Mouse (Mus musculus) common myeloid progenitor, adult 5-6 weeks (primary cell): ENCODE data around the gene Mid2. TPM values are rescaled to one million over a fixed set of nuclear protein-coding genes. Genes with fewer than 3 reads are reported as not detected.
"Not testable (repeated sequence)": the region's sequence is repeated elsewhere in the genome, so short reads cannot be mapped to it uniquely, and the experiment has no call there.

Experiments used
- ATAC-seq: replicated peaks from 2 replicates; pipeline ENCODE4 v1.8.0; 2016; ENCODE audit warnings: low read depth, mild to moderate bottlenecking, moderate TSS enrichment, inconsistent platforms; ENCODE audit not compliant: poor library complexity, severe bottlenecking
- total RNA-seq: library from RNA; stranded (forward); fragments of 200-1000, 187-1606 nt; gene quantifications from 2 replicates; pipeline ENCODE4 v1.2.3, GENCODE M21; 2017

The Mid2 gene
- 0.23 TPM in 1 of 2 replicates, not detected in the other for total RNA-seq

GRCm38 (mm10) chrX:140664479-140665241, at the start of gene Mid2:
TSS of gene Mid2 (plus strand) at chrX:140664599.
- peak; percentile 68 for ATAC-seq

GRCm38 (mm10) chrX:140624875-140625594, 39.4 kb upstream of the Mid2 start:
- peak; percentile 80 for ATAC-seq

- ATAC-seq: no peak
Measured at GRCm38 (mm10) chrX:140638028-140638427, 26.4 kb upstream of the Mid2 start.

- no peak for ATAC-seq
Measured at GRCm38 (mm10) chrX:140639592-140639991, 24.8 kb upstream of the Mid2 start.

GRCm38 (mm10) chrX:140660731-140661130, 3.7 kb upstream of the Mid2 start:
- no peak for ATAC-seq

GRCm38 (mm10) chrX:140663516-140663915, 883 bp upstream of the Mid2 start:
- 0 out of 2 replicates have a peak, but pooled peaks have one; percentile 38 for ATAC-seq

- ATAC-seq: no peak
Measured at GRCm38 (mm10) chrX:140665242-140665810, 927 bp downstream of the Mid2 start.

GRCm38 (mm10) chrX:140675444-140675843, 11.0 kb downstream of the Mid2 start:
- no peak for ATAC-seq

- ATAC-seq: no peak
Measured at GRCm38 (mm10) chrX:140688335-140688734, 23.9 kb downstream of the Mid2 start.

- not testable (repeated sequence) for ATAC-seq
Measured at GRCm38 (mm10) chrX:140697872-140698463, 33.6 kb downstream of the Mid2 start.

- no peak for ATAC-seq
Measured at GRCm38 (mm10) chrX:140703224-140703623, 38.8 kb downstream of the Mid2 start.

- no peak for ATAC-seq
Measured at GRCm38 (mm10) chrX:140706077-140706476, 41.7 kb downstream of the Mid2 start.

GRCm38 (mm10) chrX:140722400-140722799, 58.0 kb downstream of the Mid2 start:
- peak; percentile 50; the same call in 1 of the 2 replicates for ATAC-seq

GRCm38 (mm10) chrX:140738986-140739385, 74.6 kb downstream of the Mid2 start:
- ATAC-seq: no peak

GRCm38 (mm10) chrX:140743213-140743612, 78.8 kb downstream of the Mid2 start:
- ATAC-seq: no peak

GRCm38 (mm10) chrX:140769794-140770193, 105.4 kb downstream of the Mid2 start:
- no peak for ATAC-seq

GRCm38 (mm10) chrX:140805340-140805739, 140.9 kb downstream of the Mid2 start:
- no peak for ATAC-seq

- no peak for ATAC-seq
Measured at GRCm38 (mm10) chrX:140813312-140814006, 149.1 kb downstream of the Mid2 start, which contains the start of gene Tex13b. TSS of gene Tex13b (minus strand) at chrX:140813433.
